Comparison of ENCODE assay signal across 8 mouse cellular contexts in genomic region chr2:166657451-166658011, GRCm38 (mm10). TPM values are rescaled to one million over a fixed set of nuclear protein-coding genes. Genes with fewer than 3 reads are reported as not detected.
A peak's percentile ranks its signal among the peaks of the same experiment; 100 is the strongest.
DNase-seq lines count a peak whose midpoint lies in the region; ATAC-seq and TF ChIP-seq lines count a peak whose summit lies in the region.

No protein-coding gene starts in this region.

- H3K4me2 ChIP-seq in embryonic facial prominence, embryonic 11.5 days (ENCODE audit: low read depth, low read length) = no peak overlapping the region
- H3K4me2 ChIP-seq in intestine, embryonic 16.5 days (ENCODE audit: low read depth, low read length) = no peak overlapping the region
- H3K4me2 ChIP-seq in lung, embryonic 15.5 days = no peak overlapping the region
- H3K4me2 ChIP-seq in stomach, postnatal 0 days (replicated peaks; ENCODE audit: low read depth) = no peak overlapping the region

- H3K27me3 ChIP-seq in E14TG2a.4 (ENCODE audit: insufficient read depth, low read length) = no peaks in the 10 kb centered on the region
- H3K27me3 ChIP-seq in embryonic facial prominence, embryonic 11.5 days (ENCODE audit: control insufficient read depth, insufficient read depth, low read length) = no peaks in the 10 kb centered on the region
- H3K27me3 ChIP-seq in intestine, embryonic 16.5 days (replicated peaks; ENCODE audit: control insufficient read depth, insufficient read depth, low read length) = no peaks in the 10 kb centered on the region
- H3K27me3 ChIP-seq in lung, embryonic 15.5 days = no peaks in the 10 kb centered on the region
- no peaks in the 10 kb centered on the region for H3K27me3 ChIP-seq in stomach, postnatal 0 days (ENCODE audit: control insufficient read depth, insufficient read depth, low read length)

- DNase-seq in embryonic facial prominence, embryonic 11.5 days (ENCODE audit: low spot score) = no peak
- peak; percentile 27 for DNase-seq in stomach, postnatal 0 days (ENCODE audit: low spot score)
- DNase-seq in gastrocnemius, postnatal 10 days = no peak
- no peak for DNase-seq in gastrocnemius, postnatal 25 days

- TF ChIP-seq CTCF in E14TG2a.4 (conservative IDR thresholded peaks at IDR 0.05; ENCODE audit: low read length) = no peak
- no peak for TF ChIP-seq CTCF in stomach, postnatal 0 days (IDR thresholded peaks at IDR 0.05; ENCODE audit: low read depth)

- H3K27ac ChIP-seq in embryonic facial prominence, embryonic 11.5 days (replicated peaks; ENCODE audit: low read depth, low read length) = peak overlapping the region; percentile 17; the same call in 1 of the 2 replicates
- peak overlapping the region; percentile 62 for H3K27ac ChIP-seq in intestine, embryonic 16.5 days (ENCODE audit: low read length)
- H3K27ac ChIP-seq in lung, embryonic 15.5 days = peak overlapping the region; percentile 76
- H3K27ac ChIP-seq in stomach, postnatal 0 days (replicated peaks) = peak overlapping the region; percentile 61

- H3K4me3 ChIP-seq in E14TG2a.4 (replicated peaks; ENCODE audit: low read length) = peak overlapping the region; percentile 52
- no peak overlapping the region for H3K4me3 ChIP-seq in embryonic facial prominence, embryonic 11.5 days (ENCODE audit: low read depth, low read length)
- H3K4me3 ChIP-seq in intestine, embryonic 16.5 days (ENCODE audit: low read length) = no peak overlapping the region
- H3K4me3 ChIP-seq in lung, embryonic 15.5 days = no peak overlapping the region
- no peak overlapping the region for H3K4me3 ChIP-seq in stomach, postnatal 0 days (ENCODE audit: low read depth, low read length)

- H3K9me3 ChIP-seq in E14TG2a.4 (ENCODE audit: low read length) = no peaks in the 10 kb centered on the region
- no peaks in the 10 kb centered on the region for H3K9me3 ChIP-seq in embryonic facial prominence, embryonic 11.5 days (replicated peaks; ENCODE audit: control insufficient read depth, low read length)
- no peaks in the 10 kb centered on the region for H3K9me3 ChIP-seq in intestine, embryonic 16.5 days (ENCODE audit: control insufficient read depth, low read length)
- H3K9me3 ChIP-seq in lung, embryonic 15.5 days = no peaks in the 10 kb centered on the region
- H3K9me3 ChIP-seq in stomach, postnatal 0 days (ENCODE audit: control insufficient read depth, low read length) = no peaks in the 10 kb centered on the region

- ATAC-seq in embryonic facial prominence, embryonic 11.5 days (replicated peaks; ENCODE audit: insufficient number of reproducible peaks, low FRiP score, low TSS enrichment, low read depth) = no peak; the same call in 1 of the 2 replicates
- peak; percentile 49 for ATAC-seq in intestine, embryonic 16.5 days
- ATAC-seq in lung, embryonic 15.5 days (ENCODE audit: borderline replicate concordance, extremely low read depth, low FRiP score, low TSS enrichment) = peak; percentile 43; the same call in 1 of the 2 replicates
- peak; percentile 31; the same call in 1 of the 2 replicates for ATAC-seq in stomach, postnatal 0 days (ENCODE audit: low FRiP score, low TSS enrichment)
- ATAC-seq in granulocyte monocyte progenitor cell, adult 5-6 weeks (replicated peaks; ENCODE audit: poor library complexity, severe bottlenecking) = no peak

- H3K36me3 ChIP-seq in E14TG2a.4 (ENCODE audit: insufficient read depth, low read length) = no peaks in the 10 kb centered on the region
- H3K36me3 ChIP-seq in embryonic facial prominence, embryonic 11.5 days (replicated peaks; ENCODE audit: control insufficient read depth, insufficient read depth, low read depth, low read length) = no peaks in the 10 kb centered on the region
- H3K36me3 ChIP-seq in intestine, embryonic 16.5 days (ENCODE audit: control insufficient read depth, insufficient read depth, low read length) = no peaks in the 10 kb centered on the region
- H3K36me3 ChIP-seq in lung, embryonic 15.5 days = no peaks in the 10 kb centered on the region
- no peaks in the 10 kb centered on the region for H3K36me3 ChIP-seq in stomach, postnatal 0 days (ENCODE audit: control insufficient read depth, insufficient read depth, low read length)

- H3K9ac ChIP-seq in embryonic facial prominence, embryonic 11.5 days (replicated peaks; ENCODE audit: low read length) = no peak overlapping the region
- H3K9ac ChIP-seq in intestine, embryonic 16.5 days (ENCODE audit: low read depth, low read length) = 0 out of 2 replicates have a peak overlapping the region, but pooled peaks have one; percentile 10
- no peak overlapping the region for H3K9ac ChIP-seq in lung, embryonic 15.5 days
- H3K9ac ChIP-seq in stomach, postnatal 0 days (ENCODE audit: low read length) = no peak overlapping the region

- no peak for TF ChIP-seq EP300 in stomach, postnatal 0 days (optimal IDR thresholded peaks at IDR 0.05)

- peaks cover 64% of the 10 kb centered on the region for H3K4me1 ChIP-seq in E14TG2a.4 (replicated peaks; ENCODE audit: low read depth, low read length)
- H3K4me1 ChIP-seq in embryonic facial prominence, embryonic 11.5 days (ENCODE audit: control insufficient read depth, insufficient read depth, low read length) = peaks cover under 1% of the 10 kb centered on the region
- peaks cover 24% of the 10 kb centered on the region for H3K4me1 ChIP-seq in intestine, embryonic 16.5 days (ENCODE audit: control insufficient read depth, insufficient read depth, low read length)
- peaks cover 5% of the 10 kb centered on the region for H3K4me1 ChIP-seq in lung, embryonic 15.5 days
- no peaks in the 10 kb centered on the region for H3K4me1 ChIP-seq in stomach, postnatal 0 days (replicated peaks; ENCODE audit: control insufficient read depth, insufficient read depth)

- 47% methylated on average over 10 of the region's 10 CpGs for WGBS in embryonic facial prominence, embryonic 11.5 days
- 54% methylated on average over 10 of the region's 10 CpGs for WGBS in intestine, embryonic 16.5 days
- 47% methylated on average over 10 of the region's 10 CpGs for WGBS in lung, embryonic 15.5 days
- 61% methylated on average over 10 of the region's 10 CpGs for WGBS in stomach, postnatal 0 days

RNA-seq across cellular contexts. Expression of gene Prex1, which starts 56.1 kb away (rescaled TPM):
- polyA plus RNA-seq in embryonic facial prominence, embryonic 11.5 days (2014; fragmentation: Nextera tagmentation; extraction: Ambion mirVana) = 15.5 and 21.7 TPM in 2 replicates
- 7.9 and 8.0 TPM in 2 replicates for polyA plus RNA-seq in intestine, embryonic 16.5 days (2015; fragmentation: Nextera tagmentation; extraction: Ambion mirVana)
- 10.2 and 10.6 TPM in 2 replicates for polyA plus RNA-seq in lung, embryonic 15.5 days (2015; fragmentation: Nextera tagmentation; extraction: Ambion mirVana)
- polyA plus RNA-seq in stomach, postnatal 0 days (2015; fragmentation: Nextera tagmentation; extraction: Ambion mirVana) = 12.0 and 12.8 TPM in 2 replicates
- total RNA-seq in gastrocnemius, postnatal 10 days (2021) = 10 to 100 TPM; 12.9 to 20.3 TPM
- total RNA-seq in gastrocnemius, postnatal 25 days (2021) = 1 to 10 TPM; 5.4 to 7.6 TPM
- 29.4 and 39.0 TPM in 2 replicates for total RNA-seq in granulocyte monocyte progenitor cell, adult 5-6 weeks (2014; fragmentation: Nextera tagmentation)
- 13.4 and 15.6 TPM in 2 replicates for total RNA-seq in granulocyte monocyte progenitor cell, adult 5-6 weeks (2017)

Comparison
In these comparisons a context has a peak if more than half of its experiments do, and no peak if none do; other contexts are left out.
1. ATAC-seq: peak in intestine, embryonic 16.5 days (single experiment), lung, embryonic 15.5 days (single experiment) and stomach, postnatal 0 days (single experiment); none in embryonic facial prominence, embryonic 11.5 days (single experiment) and granulocyte monocyte progenitor cell, adult 5-6 weeks (single experiment).
2. H3K27ac ChIP-seq: peak in every context shown above with its lines; median percentile 76 in lung, embryonic 15.5 days; 62 in intestine, embryonic 16.5 days; 61 in stomach, postnatal 0 days; 17 in embryonic facial prominence, embryonic 11.5 days.